Mouse (Mus musculus) limb, embryonic 13.5 days (tissue): ENCODE measurements at regions not wholly inside any gene's neighbourhood (a gene's known extent, or its start where the extent isn't known, plus 50 kb on each side); places are given as distances from the start of the nearest gene placed in this dataset.
A peak's percentile ranks its signal among the peaks of the same experiment; 100 is the strongest.

Experiments used
- ATAC-seq: fragments of 200-750 bp; cut with Nextera tagmentation; 2 replicates; pipeline ENCODE4 v1.8.0; 2017; ENCODE audit warnings: low read depth, moderate number of reproducible peaks, moderate TSS enrichment; ENCODE audit not compliant: low FRiP score
- H3K27ac ChIP-seq: fragments of 300-500 bp; sonication (generic); 2 replicates; pipeline ENCODE4 v1.5.1; 2015; ENCODE audit warnings: inconsistent platforms, mild to moderate bottlenecking, moderate library complexity
- H3K27me3 ChIP-seq: fragments of 300-500 bp; sonication (generic); 2 replicates; pipeline ENCODE4 v1.6.1; 2015; ENCODE audit warnings: mild to moderate bottlenecking, inconsistent platforms
- H3K36me3 ChIP-seq: fragments of 300-500 bp; sonication (generic); 2 replicates; pipeline ENCODE4 v1.6.1; 2015; ENCODE audit warnings: inconsistent platforms, mild to moderate bottlenecking, moderate library complexity
- H3K4me1 ChIP-seq: fragments of 300-500 bp; sonication (generic); 2 replicates; pipeline ENCODE4 v1.6.1; 2015; ENCODE audit warnings: inconsistent platforms
- H3K4me2 ChIP-seq: fragments of 300-500 bp; sonication (generic); replicated peaks from 2 replicates; pipeline ENCODE4 v1.6.1; 2015; ENCODE audit warnings: inconsistent platforms, mild to moderate bottlenecking, moderate library complexity
- H3K4me3 ChIP-seq: fragments of 300-500 bp; sonication (generic); 2 replicates; pipeline ENCODE4 v1.5.1; 2015; ENCODE audit warnings: moderate library complexity, mild to moderate bottlenecking, inconsistent platforms
- H3K9ac ChIP-seq: fragments of 300-500 bp; sonication (generic); 2 replicates; pipeline ENCODE4 v1.6.1; 2015; ENCODE audit warnings: mild to moderate bottlenecking, inconsistent platforms
- H3K9me3 ChIP-seq: fragments of 300-500 bp; sonication (generic); 2 replicates; pipeline ENCODE4 v1.6.1; 2016; ENCODE audit warnings: inconsistent platforms
- whole genome bisulfite sequencing: fragments of 180-500 bp; shearing (Covaris S2); methylation state at CpG from one replicate; pipeline ENCODE4 v1.1.7; 2015; 5-methylcytosine and 5-hydroxymethylcytosine counted together

GRCm38 (mm10) chr7:96081676-96082075 lies 89.4 kb upstream of the Tenm4 start:
- Histone ChIP-seq H3K4me2 (no peak overlapping the region), H3K27me3 (no peaks in the 10 kb centered on the region), H3K4me3 (no peak overlapping the region), H3K9ac (no peak overlapping the region), H3K36me3 (no peaks in the 10 kb centered on the region), H3K4me1 (peaks cover 2% of the 10 kb centered on the region; the same call in 1 of the 2 replicates), H3K27ac (no peak overlapping the region), H3K9me3 (no peaks in the 10 kb centered on the region)
- peak; percentile 75 for ATAC-seq
- WGBS, result 24% methylated on average over 4 of the region's 4 CpGs

- no peak overlapping the region for H3K4me2 ChIP-seq
- no peak for ATAC-seq
- no peaks in the 10 kb centered on the region for H3K36me3 ChIP-seq
- no peaks in the 10 kb centered on the region for H3K27me3 ChIP-seq
- H3K27ac ChIP-seq, result no peak overlapping the region
- no peak overlapping the region for H3K4me3 ChIP-seq
- H3K4me1 ChIP-seq, result no peaks in the 10 kb centered on the region
- 85% methylated on average over 4 of the region's 4 CpGs for WGBS
- no peak overlapping the region for H3K9ac ChIP-seq
- no peaks in the 10 kb centered on the region for H3K9me3 ChIP-seq
Observed at GRCm38 (mm10) chr7:96095185-96095584, 75.9 kb upstream of the Tenm4 start.

GRCm38 (mm10) chr7:96095752-96096151 lies 75.3 kb upstream of the Tenm4 start:
- no peaks in the 10 kb centered on the region for H3K4me1 ChIP-seq
- no peaks in the 10 kb centered on the region for H3K9me3 ChIP-seq
- H3K36me3 ChIP-seq, result no peaks in the 10 kb centered on the region
- H3K4me2 ChIP-seq, result no peak overlapping the region
- H3K9ac ChIP-seq, result no peak overlapping the region
- H3K27ac ChIP-seq, result no peak overlapping the region
- H3K4me3 ChIP-seq, result no peak overlapping the region
- 76% methylated on average over 3 of the region's 3 CpGs for WGBS
- no peak for ATAC-seq
- no peaks in the 10 kb centered on the region for H3K27me3 ChIP-seq

GRCm38 (mm10) chr7:96098686-96099376 lies 72.2 kb upstream of the Tenm4 start:
- ATAC-seq, result no peak
- no peaks in the 10 kb centered on the region for H3K27me3 ChIP-seq
- H3K4me2 ChIP-seq, result no peak overlapping the region
- H3K9ac ChIP-seq, result no peak overlapping the region
- WGBS, result 91% methylated on average over 5 of the region's 5 CpGs
- no peaks in the 10 kb centered on the region for H3K4me1 ChIP-seq
- no peaks in the 10 kb centered on the region for H3K36me3 ChIP-seq
- H3K27ac ChIP-seq, result no peak overlapping the region
- H3K4me3 ChIP-seq, result no peak overlapping the region
- no peaks in the 10 kb centered on the region for H3K9me3 ChIP-seq

- Histone ChIP-seq H3K9me3 (no peaks in the 10 kb centered on the region), H3K4me3 (no peak overlapping the region), H3K36me3 (no peaks in the 10 kb centered on the region), H3K4me1 (no peaks in the 10 kb centered on the region), H3K9ac (no peak overlapping the region), H3K4me2 (no peak overlapping the region), H3K27ac (no peak overlapping the region), H3K27me3 (no peaks in the 10 kb centered on the region)
- ATAC-seq, result no peak
- WGBS, result 47% methylated on average over 6 of the region's 6 CpGs
Observed at GRCm38 (mm10) chr7:96102727-96103126, 68.3 kb upstream of the Tenm4 start.

GRCm38 (mm10) chr7:96108768-96109167 lies 62.3 kb upstream of the Tenm4 start:
- H3K27ac ChIP-seq, result no peak overlapping the region
- H3K9me3 ChIP-seq, result no peaks in the 10 kb centered on the region
- WGBS, result 83% methylated on average over 2 of the region's 2 CpGs
- no peak overlapping the region for H3K4me3 ChIP-seq
- no peak overlapping the region for H3K9ac ChIP-seq
- H3K4me1 ChIP-seq, result no peaks in the 10 kb centered on the region
- no peaks in the 10 kb centered on the region for H3K27me3 ChIP-seq
- no peaks in the 10 kb centered on the region for H3K36me3 ChIP-seq
- ATAC-seq, result no peak
- H3K4me2 ChIP-seq, result no peak overlapping the region

- 81% methylated on average over 8 of the region's 8 CpGs for WGBS
- Histone ChIP-seq H3K4me3 (no peak overlapping the region), H3K36me3 (no peaks in the 10 kb centered on the region), H3K9ac (no peak overlapping the region), H3K4me1 (no peaks in the 10 kb centered on the region), H3K9me3 (no peaks in the 10 kb centered on the region), H3K4me2 (no peak overlapping the region), H3K27ac (no peak overlapping the region), H3K27me3 (no peaks in the 10 kb centered on the region)
- no peak for ATAC-seq
Observed at GRCm38 (mm10) chr7:96120142-96120541, 50.9 kb upstream of the Tenm4 start.
